Mouse (Mus musculus) gonadal fat pad, adult 2 months (tissue): ENCODE results near the gene Rasgef1a. TPM values are rescaled to one million over a fixed set of nuclear protein-coding genes. Genes with fewer than 3 reads are reported as not detected.

Experiments
- DNase-seq: peaks from one replicate; pipeline ENCODE4 v3.0.0-alpha.2; 2012; ENCODE audit warnings: low read depth
- polyA plus RNA-seq: library from polyadenylated mRNA; depleted of rRNA; stranded (reverse); fragments of >200 nt; gene quantifications from 2 replicates; pipeline ENCODE4 v1.2.3, GENCODE M21; 2012; rRNA removed

Gene Rasgef1a
- 0.09 and 0.12 TPM in 2 replicates for polyA plus RNA-seq

GRCm38 (mm10) chr6:118010756-118011615 lies at the start of gene Rasgef1a:
Rasgef1a (plus strand) TSS chr6:118011438.
- no peak for DNase-seq

- no peak for DNase-seq
Observed at GRCm38 (mm10) chr6:117963201-117963600, 48.0 kb upstream of the Rasgef1a start.

- DNase-seq = no peak
Observed at GRCm38 (mm10) chr6:117966729-117967128, 44.5 kb upstream of the Rasgef1a start.

GRCm38 (mm10) chr6:117987173-117987572 lies 24.1 kb upstream of the Rasgef1a start:
- DNase-seq = no peak

GRCm38 (mm10) chr6:117989209-117989608 lies 22.0 kb upstream of the Rasgef1a start:
- DNase-seq = no peak

GRCm38 (mm10) chr6:117990649-117991048 lies 20.6 kb upstream of the Rasgef1a start:
- DNase-seq = no peak

GRCm38 (mm10) chr6:117991297-117991696 lies 19.9 kb upstream of the Rasgef1a start:
- no peak for DNase-seq

- no peak for DNase-seq
Observed at GRCm38 (mm10) chr6:117991928-117992327, 19.3 kb upstream of the Rasgef1a start.

GRCm38 (mm10) chr6:117995168-117995567 lies 16.1 kb upstream of the Rasgef1a start:
- DNase-seq = no peak

- no peak for DNase-seq
Observed at GRCm38 (mm10) chr6:118001272-118001671, 10.0 kb upstream of the Rasgef1a start.

- no peak for DNase-seq
Observed at GRCm38 (mm10) chr6:118007302-118007701, 3.9 kb upstream of the Rasgef1a start.

- DNase-seq = no peak
Observed at GRCm38 (mm10) chr6:118007843-118008539, 3.2 kb upstream of the Rasgef1a start.

- DNase-seq = no peak
Observed at GRCm38 (mm10) chr6:118010256-118010655, 982 bp upstream of the Rasgef1a start.

GRCm38 (mm10) chr6:118011616-118012316 lies 528 bp downstream of the Rasgef1a start:
- no peak for DNase-seq

GRCm38 (mm10) chr6:118012317-118012700 lies 1.1 kb downstream of the Rasgef1a start:
- no peak for DNase-seq

GRCm38 (mm10) chr6:118012987-118013866 lies 2.0 kb downstream of the Rasgef1a start:
- no peak for DNase-seq

- DNase-seq = no peak
Observed at GRCm38 (mm10) chr6:118014881-118015280, 3.6 kb downstream of the Rasgef1a start.

- DNase-seq = no peak
Observed at GRCm38 (mm10) chr6:118015971-118016370, 4.7 kb downstream of the Rasgef1a start.

GRCm38 (mm10) chr6:118018666-118019065 lies 7.4 kb downstream of the Rasgef1a start:
- no peak for DNase-seq

- no peak for DNase-seq
Observed at GRCm38 (mm10) chr6:118019569-118019968, 8.3 kb downstream of the Rasgef1a start.

- DNase-seq = no peak
Observed at GRCm38 (mm10) chr6:118022898-118023635, 11.8 kb downstream of the Rasgef1a start.
